Mouse (Mus musculus): ENCODE measurements around the gene Birc2. TPM values are rescaled to one million over a fixed set of nuclear protein-coding genes. Genes with fewer than 3 reads are reported as not detected.

The Birc2 gene
- 27.3 and 29.8 TPM in 2 replicates for polyA plus RNA-seq (2015; fragmentation: Nextera tagmentation; extraction: Ambion mirVana)

DNA sequence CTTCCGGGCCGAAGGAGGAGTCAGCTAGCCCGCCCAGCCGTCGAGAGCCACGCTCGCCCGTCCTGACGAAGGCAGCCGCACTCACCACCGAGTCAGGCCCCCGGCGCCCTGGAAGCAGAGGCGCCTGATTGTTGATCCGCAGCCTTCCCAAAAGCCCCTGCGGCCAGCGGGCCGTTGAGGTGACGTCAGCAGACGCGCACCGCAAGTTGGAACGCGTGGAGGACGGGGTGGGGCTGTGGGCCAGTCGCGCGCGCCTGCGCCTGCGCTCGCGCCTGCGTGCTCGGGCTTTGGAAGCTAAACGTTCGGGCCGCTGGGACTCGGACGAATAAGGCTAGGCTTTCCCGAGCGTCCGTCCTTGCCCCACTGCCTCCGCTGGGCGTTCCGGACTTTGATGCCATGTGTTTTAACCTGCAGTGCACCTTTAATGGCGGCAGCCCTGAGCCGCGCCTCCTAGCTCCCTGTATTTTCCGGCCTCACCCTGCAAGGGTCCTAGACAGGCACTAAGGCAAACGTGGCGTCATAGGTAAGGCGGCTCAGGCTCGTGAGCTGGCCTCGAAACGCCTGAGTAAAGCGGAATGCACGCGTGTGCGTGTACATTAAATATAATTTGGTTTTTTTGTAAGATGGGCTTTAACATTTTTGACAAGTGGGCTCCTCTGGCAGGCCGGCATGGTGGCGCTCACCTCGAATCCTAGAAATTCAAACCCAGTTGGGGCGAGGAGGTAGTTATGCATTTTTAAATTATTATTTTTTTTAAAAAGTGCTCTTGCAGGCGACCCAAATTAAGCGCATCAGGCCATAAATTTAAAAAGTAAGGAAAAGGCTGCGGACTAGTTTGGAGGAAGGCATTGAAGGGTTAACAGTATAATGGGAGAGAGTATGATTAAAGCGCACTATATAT, at the start of gene Birc2:
TSS of gene Birc2 (minus strand) at position 160 of the 901 bp plus-strand sequence.

DNA sequence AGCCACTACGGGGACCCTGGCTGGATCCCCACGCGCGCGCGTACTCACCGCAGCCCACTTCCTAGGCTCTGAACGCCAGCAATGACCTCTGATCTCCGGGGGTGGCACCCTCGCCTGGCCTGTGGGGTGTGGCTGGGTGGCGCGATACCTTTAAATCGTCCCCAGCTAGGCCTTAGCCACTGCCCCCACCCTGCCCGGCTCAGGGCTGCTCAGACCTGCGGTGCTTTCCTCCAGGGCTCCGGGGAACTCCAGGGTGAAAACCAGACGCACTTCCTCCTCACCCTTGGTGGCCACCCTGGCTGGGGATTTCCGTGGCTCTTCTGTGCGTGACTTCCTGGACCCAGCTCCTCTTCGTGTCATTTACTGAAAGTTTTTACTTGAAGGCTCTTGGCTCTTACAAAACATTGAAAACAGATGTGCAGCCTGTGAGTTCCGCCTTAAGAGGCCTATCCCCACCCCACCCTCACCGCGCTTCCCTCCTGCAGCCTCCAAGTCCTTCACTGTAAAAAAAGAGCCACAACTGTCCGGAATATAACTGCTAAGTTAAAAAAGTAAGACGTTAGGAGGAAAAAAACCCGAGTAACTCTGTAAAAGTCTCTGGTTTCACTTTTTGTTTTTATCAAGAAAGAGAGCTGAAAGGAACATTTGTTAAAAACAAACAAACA, 36.0 kb upstream of the Birc2 start, which contains the start of gene Birc3:
TSS of gene Birc3 (minus strand) at position 412 of the 665 bp plus-strand sequence.

Small RNA genes lying within 50 kb of the gene (microRNA-seq; reads per million reads assigned to microRNA genes)
- 1.2 reads per million for gene Mir5618

Other genes with a start within 250 kb of the Birc2 start
- not detected in 2 replicates for gene Mmp20, start 208.8 kb downstream of the Birc2 start, polyA plus RNA-seq (2015; fragmentation: Nextera tagmentation; extraction: Ambion mirVana)
- not detected in 2 replicates for gene Mmp7, start 145.0 kb downstream of the Birc2 start, polyA plus RNA-seq (2015; fragmentation: Nextera tagmentation; extraction: Ambion mirVana)
- gene Tmem123, start 73.0 kb downstream of the Birc2 start, polyA plus RNA-seq (2015; fragmentation: Nextera tagmentation; extraction: Ambion mirVana), result 11.4 and 12.2 TPM in 2 replicates
- 1.8 and 2.1 TPM in 2 replicates for gene Birc3, start 36.1 kb upstream of the Birc2 start, polyA plus RNA-seq (2015; fragmentation: Nextera tagmentation; extraction: Ambion mirVana)
- 6.5 and 7.6 TPM in 2 replicates for gene Yap1, start 167.5 kb upstream of the Birc2 start, polyA plus RNA-seq (2015; fragmentation: Nextera tagmentation; extraction: Ambion mirVana)
- gene Cfap300, start 205.8 kb upstream of the Birc2 start, polyA plus RNA-seq (2015; fragmentation: Nextera tagmentation; extraction: Ambion mirVana), result 10.4 and 11.2 TPM in 2 replicates